Mouse (Mus musculus): ENCODE data around the gene Nfix.

Gene Nfix

DNA sequence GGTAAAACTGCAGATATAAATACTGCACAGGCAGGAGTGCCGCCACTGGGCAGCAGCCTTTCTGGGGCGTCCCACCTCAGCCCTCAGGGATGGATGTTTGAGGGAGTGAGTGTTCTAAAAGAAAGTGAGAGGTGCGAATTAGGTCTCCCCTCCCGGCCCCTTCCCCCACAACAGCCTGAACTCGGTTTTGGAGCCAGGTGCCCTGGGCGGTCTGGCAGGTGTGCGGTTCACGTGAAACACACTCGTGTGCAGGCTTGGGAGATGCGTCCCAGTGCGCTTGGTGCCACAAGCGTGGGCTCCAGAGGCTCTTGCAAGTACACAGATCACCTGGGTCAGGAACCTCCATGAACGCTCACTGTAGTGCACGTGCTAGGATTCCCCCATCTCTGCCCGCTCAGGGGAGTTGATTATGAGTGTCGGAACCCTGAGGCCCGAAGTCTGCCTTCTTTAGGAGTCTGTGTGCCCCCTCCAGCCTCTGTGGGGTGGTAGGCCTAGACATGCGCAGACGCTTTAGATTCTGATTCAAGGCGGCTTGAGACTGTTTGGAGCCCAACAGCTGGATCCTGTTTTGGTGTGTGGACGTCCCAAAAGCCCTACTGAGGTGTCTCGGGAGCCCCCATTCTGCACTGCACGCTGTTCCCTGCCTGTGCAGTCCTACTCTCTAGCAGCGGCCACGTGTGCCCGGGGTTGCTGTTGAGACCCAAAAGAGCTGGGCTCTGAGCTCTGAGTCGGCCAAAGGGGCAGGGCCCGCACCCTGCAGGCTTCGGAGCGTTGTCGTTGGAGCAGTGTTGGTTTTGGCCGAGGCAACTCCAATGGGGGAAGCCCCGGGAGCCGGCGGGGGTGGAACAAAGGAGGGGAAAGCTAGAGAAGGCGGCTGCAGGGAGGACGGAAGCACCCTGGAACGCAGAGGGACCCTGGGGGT, 14.1 kb downstream of the Nfix start:
- in situ Hi-C loops (cut with MboI; ENCODE audit: low pct_unique_long_range_greater_than_20kb in 1 of 2, low sequenced_read_pairs in 2 of 2, unreplicated experiment in 1 of 2) = loop anchor here in 1 of 2 experiments (5.0 kb wide), 1 partner anchor 39 kb away; no protein-coding TSS in a partner anchor

GRCm38 (mm10) chr8:84785506-84785755, 14.7 kb downstream of the Nfix start:
- in situ Hi-C loops (cut with MboI; ENCODE audit: low pct_unique_long_range_greater_than_20kb in 1 of 2, low sequenced_read_pairs in 2 of 2, unreplicated experiment in 1 of 2) = loop anchor here in 1 of 2 experiments (5.0 kb wide), 1 partner anchor 38 kb away; no protein-coding TSS in a partner anchor

GRCm38 (mm10) chr8:84784681-84785505, 15.3 kb downstream of the Nfix start:
- in situ Hi-C loops (cut with MboI; ENCODE audit: low pct_unique_long_range_greater_than_20kb in 1 of 2, low sequenced_read_pairs in 2 of 2, unreplicated experiment in 1 of 2) = loop anchor here in 1 of 2 experiments (5.0 kb wide), 1 partner anchor 38 kb away; no protein-coding TSS in a partner anchor

- in situ Hi-C loops (cut with MboI; ENCODE audit: low pct_unique_long_range_greater_than_20kb in 1 of 2, low sequenced_read_pairs in 2 of 2, unreplicated experiment in 1 of 2) = no loop called here
Measured at GRCm38 (mm10) chr8:84783919-84784581, 16.1 kb downstream of the Nfix start.

DNA sequence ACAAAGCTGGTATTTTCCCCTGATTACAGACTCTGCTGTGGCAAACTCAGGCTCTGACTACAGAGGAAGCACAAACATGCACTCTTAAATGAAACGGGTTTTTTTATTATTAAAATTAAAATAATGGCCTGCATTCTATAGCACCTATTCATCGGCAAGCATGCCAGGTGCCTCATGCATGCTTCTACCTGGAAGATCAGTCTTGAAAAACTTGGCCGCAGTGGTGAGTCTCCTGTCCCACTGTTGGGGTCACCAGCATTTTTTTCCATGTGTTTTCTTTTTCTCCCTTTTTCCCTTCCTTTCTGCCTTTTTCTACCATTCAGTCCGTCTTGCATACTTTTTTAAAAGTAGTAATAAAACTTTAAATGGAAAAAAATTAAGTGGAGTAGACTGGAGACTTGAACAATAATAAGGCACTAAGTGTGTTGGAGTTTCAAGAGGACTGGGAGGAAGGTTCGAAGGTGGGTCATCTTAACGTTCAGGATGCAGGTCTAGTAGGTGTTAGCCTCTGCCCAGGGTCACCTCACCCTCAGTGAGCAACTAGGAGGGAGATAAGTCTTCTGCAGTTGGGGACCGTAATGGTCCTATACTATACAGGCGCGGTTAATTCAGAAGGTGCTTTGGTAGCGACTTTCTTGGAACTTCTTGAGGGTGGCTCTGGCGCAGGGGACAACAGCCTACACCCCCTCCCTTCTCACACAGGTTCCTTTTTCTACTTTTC, 16.8 kb downstream of the Nfix start:
- in situ Hi-C loops (cut with MboI; ENCODE audit: low pct_unique_long_range_greater_than_20kb in 1 of 2, low sequenced_read_pairs in 2 of 2, unreplicated experiment in 1 of 2) = no loop called here

GRCm38 (mm10) chr8:84782680-84783079, 17.5 kb downstream of the Nfix start:
- in situ Hi-C loops (cut with MboI; ENCODE audit: low pct_unique_long_range_greater_than_20kb in 1 of 2, low sequenced_read_pairs in 2 of 2, unreplicated experiment in 1 of 2) = no loop called here

DNA sequence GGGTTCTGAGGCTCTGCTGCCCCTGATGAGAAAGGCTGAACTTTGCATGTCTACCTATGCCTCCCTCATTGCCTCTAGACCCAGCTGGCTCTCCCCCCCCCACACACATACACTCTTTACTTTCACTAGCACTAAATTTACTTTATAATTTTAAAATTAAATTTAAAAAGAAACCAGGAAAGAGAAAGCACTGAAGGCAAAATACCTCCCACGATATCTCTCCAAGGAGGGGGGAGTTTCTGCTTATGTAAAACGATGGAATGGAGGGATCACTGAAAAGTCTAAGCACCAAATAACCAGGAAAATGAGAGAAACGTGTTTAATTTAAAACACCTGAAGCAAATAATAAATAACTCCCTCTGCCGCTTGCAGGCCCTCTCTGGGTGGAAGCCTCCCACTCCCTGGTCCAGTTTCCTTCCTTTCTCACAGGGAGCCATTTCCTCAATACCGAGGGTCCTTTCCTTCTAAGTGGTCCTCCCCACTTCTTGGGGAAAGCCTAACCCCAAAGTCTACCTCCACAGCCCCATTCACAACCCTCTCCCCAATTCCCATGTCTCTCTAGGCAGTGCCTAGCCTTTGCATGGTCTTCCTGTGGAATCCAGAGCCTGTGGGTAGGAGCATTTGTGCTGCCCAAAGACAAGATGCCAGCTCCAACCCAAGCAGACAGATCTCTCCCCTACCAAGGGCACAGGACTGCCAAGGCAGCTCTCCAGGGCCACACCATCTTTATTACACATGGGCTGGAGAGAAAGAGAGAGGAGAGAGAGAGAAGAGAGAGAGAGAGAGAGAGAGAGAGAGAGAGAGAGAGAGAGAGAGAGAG, 18.2 kb downstream of the Nfix start:
- in situ Hi-C loops (cut with MboI; ENCODE audit: low pct_unique_long_range_greater_than_20kb in 1 of 2, low sequenced_read_pairs in 2 of 2, unreplicated experiment in 1 of 2) = no loop called here

GRCm38 (mm10) chr8:84780949-84781680, 19.0 kb downstream of the Nfix start:
- in situ Hi-C loops (cut with MboI; ENCODE audit: low pct_unique_long_range_greater_than_20kb in 1 of 2, low sequenced_read_pairs in 2 of 2, unreplicated experiment in 1 of 2) = no loop called here

GRCm38 (mm10) chr8:84780225-84780555, 20.0 kb downstream of the Nfix start:
- in situ Hi-C loops (cut with MboI; ENCODE audit: low pct_unique_long_range_greater_than_20kb in 1 of 2, low sequenced_read_pairs in 2 of 2, unreplicated experiment in 1 of 2) = no loop called here

- in situ Hi-C loops (cut with MboI; ENCODE audit: low pct_unique_long_range_greater_than_20kb in 1 of 2, low sequenced_read_pairs in 2 of 2, unreplicated experiment in 1 of 2) = no loop called here
Measured at GRCm38 (mm10) chr8:84779519-84780224, 20.5 kb downstream of the Nfix start.

DNA sequence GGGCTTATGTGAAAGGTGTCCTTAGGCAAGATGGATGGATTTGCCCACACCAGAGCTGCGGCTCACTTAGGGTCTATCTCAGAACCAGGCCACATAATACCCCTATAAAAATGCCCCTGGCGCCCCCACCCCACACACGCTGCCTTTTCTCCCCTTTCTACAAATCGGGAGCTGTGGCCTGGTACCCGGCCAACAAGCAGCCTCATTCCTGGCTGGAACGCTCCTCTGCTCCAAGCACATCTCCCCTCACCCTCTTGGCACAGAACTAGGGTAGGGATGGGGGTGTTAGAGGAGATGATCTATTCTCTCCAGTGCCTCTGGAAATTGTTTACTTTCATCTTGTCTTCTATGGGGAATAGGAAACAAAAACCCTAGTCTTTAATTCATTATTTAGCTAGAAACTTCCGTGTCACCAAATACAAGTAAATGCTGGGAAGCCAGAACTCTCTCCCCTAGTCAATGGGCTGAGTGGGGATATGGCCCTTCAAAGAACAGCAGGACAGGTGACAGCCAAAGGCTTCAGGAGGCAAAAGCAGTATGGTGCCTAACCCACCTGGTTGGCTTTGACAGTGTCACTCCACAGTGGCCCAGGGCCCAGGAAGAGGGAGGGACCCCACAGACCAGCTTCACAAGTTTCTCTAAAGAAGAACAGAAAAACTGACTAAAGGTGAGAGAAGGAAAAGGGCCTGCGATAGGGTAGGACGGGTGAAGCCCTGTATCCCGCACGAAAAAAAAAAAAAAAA, 21.3 kb downstream of the Nfix start:
- in situ Hi-C loops (cut with MboI; ENCODE audit: low pct_unique_long_range_greater_than_20kb in 1 of 2, low sequenced_read_pairs in 2 of 2, unreplicated experiment in 1 of 2) = no loop called here

DNA sequence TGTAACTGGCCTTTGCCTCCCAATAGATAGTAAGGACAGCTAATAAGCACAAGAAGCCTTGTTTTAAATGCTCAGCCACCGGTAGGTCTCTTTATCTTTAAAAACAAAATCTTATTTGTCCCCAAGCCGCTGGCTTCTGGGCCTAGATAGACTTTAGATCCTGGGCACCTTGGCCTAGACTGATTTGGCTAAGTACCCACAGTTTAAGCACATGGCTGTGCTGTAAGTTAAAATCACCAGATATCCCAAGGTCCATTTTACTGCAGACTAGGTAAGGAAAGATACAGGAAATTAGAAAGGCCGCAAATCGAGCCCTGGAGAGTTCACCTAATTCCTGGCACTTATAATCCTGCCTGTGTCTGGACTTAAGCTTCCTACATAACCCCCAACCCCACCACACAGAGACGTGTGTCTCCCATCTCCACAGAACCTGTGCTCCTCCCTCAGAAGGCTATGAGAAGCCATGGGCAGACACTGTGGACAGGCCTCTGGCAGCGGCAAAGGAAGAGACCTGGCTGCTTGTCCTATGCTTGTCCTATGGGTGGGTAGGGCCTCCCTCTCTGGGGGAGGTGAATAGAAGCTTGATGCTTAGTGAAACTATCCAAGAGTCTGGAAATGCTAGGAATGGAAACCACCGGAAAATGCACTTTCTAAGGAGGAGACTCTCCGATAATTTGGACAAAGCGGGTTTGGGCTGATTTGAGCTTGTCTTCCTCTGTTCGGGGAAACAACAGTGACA, 22.1 kb downstream of the Nfix start:
- in situ Hi-C loops (cut with MboI; ENCODE audit: low pct_unique_long_range_greater_than_20kb in 1 of 2, low sequenced_read_pairs in 2 of 2, unreplicated experiment in 1 of 2) = no loop called here

DNA sequence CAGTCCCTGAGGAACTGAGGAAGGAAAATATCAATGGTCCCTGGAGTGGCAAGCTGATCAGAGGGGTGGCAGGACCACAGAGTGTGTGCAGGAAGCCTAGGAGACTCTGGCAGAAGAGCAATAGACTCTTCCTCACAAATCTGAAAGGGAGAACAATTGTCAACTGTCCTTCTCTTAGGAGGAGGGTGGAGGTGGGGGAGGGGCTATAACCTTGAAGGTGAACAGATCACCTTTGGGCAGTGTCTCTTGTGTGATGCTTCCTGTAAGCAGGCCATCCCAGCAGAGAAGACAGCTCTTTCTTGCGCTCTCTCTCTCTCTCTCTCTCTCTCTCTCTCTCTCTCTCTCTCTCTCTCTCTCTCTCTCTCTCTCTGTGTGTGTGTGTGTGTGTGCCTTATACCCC, 23.6 kb downstream of the Nfix start:
- in situ Hi-C loops (cut with MboI; ENCODE audit: low pct_unique_long_range_greater_than_20kb in 1 of 2, low sequenced_read_pairs in 2 of 2, unreplicated experiment in 1 of 2) = no loop called here

GRCm38 (mm10) chr8:84775621-84776113, 24.5 kb downstream of the Nfix start:
- in situ Hi-C loops (cut with MboI; ENCODE audit: low pct_unique_long_range_greater_than_20kb in 1 of 2, low sequenced_read_pairs in 2 of 2, unreplicated experiment in 1 of 2) = no loop called here

DNA sequence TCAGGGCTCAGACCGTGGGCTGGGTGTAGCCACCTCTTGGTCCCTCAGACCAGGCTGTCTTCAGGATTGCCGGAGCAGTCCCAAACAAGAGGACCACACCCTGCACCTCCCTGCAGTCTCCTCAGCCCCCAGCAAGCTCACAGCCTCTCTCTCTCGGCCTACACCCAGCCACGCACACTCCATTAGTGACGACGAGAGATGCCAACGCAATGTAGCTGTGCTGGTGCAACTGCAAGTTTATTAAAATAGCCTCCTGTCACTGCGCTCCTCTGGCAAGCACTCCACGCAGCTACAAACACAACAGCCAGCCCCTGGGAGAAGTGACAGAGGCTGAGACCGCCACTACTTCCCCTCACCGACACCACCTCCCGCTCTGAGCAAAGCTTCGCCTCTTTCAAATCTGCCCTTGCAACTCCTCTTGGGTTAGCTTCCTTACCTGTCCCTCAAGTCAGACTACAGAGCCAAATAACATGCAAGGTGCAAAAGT, 25.0 kb downstream of the Nfix start:
- in situ Hi-C loops (cut with MboI; ENCODE audit: low pct_unique_long_range_greater_than_20kb in 1 of 2, low sequenced_read_pairs in 2 of 2, unreplicated experiment in 1 of 2) = no loop called here
